Mouse (Mus musculus): ENCODE measurements at regions not wholly inside any gene's neighbourhood (a gene's known extent, or its start where the extent isn't known, plus 50 kb on each side); places are given as distances from the start of the nearest gene placed in this dataset.

DNA sequence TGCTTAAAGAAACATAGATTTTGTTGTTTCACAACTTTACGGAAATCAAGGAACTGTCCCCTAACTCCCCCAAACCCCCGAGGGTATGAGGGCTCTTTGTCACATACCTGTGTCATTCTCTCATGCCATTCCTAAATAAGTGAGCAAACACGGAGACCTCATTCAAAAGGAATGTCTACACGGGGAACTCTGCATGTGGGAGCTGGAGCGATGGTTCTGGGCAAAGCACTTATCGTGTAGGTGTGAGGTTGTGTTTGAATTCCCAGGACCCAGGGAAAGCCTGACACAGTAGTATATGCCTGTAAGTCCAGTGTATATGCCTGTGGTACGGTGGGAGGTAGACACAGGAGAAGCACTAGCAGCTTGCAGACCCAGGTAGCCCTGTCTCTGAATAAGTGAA is 107.6 kb upstream of the Igfbp7 start:
- Histone ChIP-seq H3K9ac (ENCODE audit: low read depth, low read length) (no peak overlapping the region), H3K27me3 (ENCODE audit: control insufficient read depth, insufficient read depth, low read length) (no peaks in the 10 kb centered on the region), H3K36me3 (ENCODE audit: control insufficient read depth, insufficient read depth, low read length) (no peaks in the 10 kb centered on the region), H3K4me1 (ENCODE audit: control insufficient read depth, insufficient read depth, low read length) (no peaks in the 10 kb centered on the region), H3K4me3 (no peak overlapping the region), H3K79me2 (replicated peaks; ENCODE audit: control insufficient read depth, insufficient read depth, low read length) (no peaks in the 10 kb centered on the region), H3K27ac (no peak overlapping the region)
- no peak for DNase-seq
- 53% methylated on average over 7 of the region's 7 CpGs for WGBS
- TF ChIP-seq POLR2A (IDR thresholded peaks at IDR 0.05; ENCODE audit: insufficient read depth, low read depth, low read length) (no peak), CTCF (IDR thresholded peaks at IDR 0.05) (no peak), EP300 (IDR thresholded peaks at IDR 0.05; ENCODE audit: insufficient read depth, low read depth, low read length) (no peak)
- intact Hi-C loops (cut with DNase I): no loop called here

DNA sequence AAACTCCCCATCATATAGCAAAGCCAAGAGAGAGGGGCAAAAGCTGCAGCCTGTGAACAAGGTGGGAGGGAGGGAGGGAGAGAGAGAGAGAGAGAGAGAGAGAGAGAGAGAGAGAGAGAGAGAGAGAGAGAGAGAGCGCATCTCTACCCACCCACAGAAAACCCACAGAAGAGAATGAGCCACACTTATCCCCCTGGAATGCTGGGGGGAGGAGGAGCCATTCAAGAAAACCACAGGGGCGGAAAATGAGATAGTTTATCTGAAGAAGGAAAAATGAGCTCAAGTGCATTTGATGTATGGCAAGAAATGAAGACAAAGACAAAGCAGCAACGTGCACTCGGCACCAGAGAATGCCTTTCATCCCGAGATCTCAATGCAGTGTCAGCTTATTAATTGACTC is 94.8 kb upstream of the Igfbp7 start:
- no peak overlapping the region for H3K4me3 ChIP-seq
- intact Hi-C loops (cut with DNase I): no loop called here
- H3K27ac ChIP-seq: no peak overlapping the region
- H3K9ac ChIP-seq (ENCODE audit: low read depth, low read length): no peak overlapping the region
- no peaks in the 10 kb centered on the region for H3K36me3 ChIP-seq (ENCODE audit: control insufficient read depth, insufficient read depth, low read length)
- H3K79me2 ChIP-seq (replicated peaks; ENCODE audit: control insufficient read depth, insufficient read depth, low read length): no peaks in the 10 kb centered on the region
- no peaks in the 10 kb centered on the region for H3K4me1 ChIP-seq (ENCODE audit: control insufficient read depth, insufficient read depth, low read length)
- DNase-seq: no peak
- H3K27me3 ChIP-seq (ENCODE audit: control insufficient read depth, insufficient read depth, low read length): no peaks in the 10 kb centered on the region
- TF ChIP-seq POLR2A (IDR thresholded peaks at IDR 0.05; ENCODE audit: insufficient read depth, low read depth, low read length): no peak
- TF ChIP-seq CTCF (IDR thresholded peaks at IDR 0.05): no peak
- no peak for TF ChIP-seq EP300 (IDR thresholded peaks at IDR 0.05; ENCODE audit: insufficient read depth, low read depth, low read length)
- 42% methylated on average over 5 of the region's 5 CpGs for WGBS

DNA sequence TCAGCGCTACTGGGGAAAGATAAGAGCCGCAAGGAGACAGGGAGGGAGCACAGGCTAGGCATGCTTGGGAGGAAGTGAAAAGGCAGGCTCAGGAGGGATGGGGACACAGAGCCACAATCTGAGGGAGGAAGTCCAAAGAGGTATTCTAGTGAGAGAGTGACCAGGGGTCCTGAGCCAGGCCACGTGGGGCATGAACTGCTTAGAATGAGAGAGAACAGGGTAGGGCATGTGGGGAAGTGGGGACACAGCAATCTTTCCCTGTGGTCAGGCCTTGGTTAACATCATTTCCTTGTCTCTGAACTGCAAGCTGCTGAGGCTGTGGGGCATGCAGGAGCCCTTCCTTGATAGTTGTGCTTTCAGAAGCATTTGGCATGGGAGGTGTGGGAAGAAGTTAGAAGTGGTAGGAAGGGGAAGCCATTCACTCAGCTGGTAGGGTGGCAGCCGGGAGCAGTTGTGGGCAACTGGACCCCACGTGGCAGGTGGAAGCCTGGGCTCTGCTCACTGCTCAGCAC is 92.2 kb upstream of the Igfbp7 start:
- intact Hi-C loops (cut with DNase I): no loop called here
- no peaks in the 10 kb centered on the region for H3K27me3 ChIP-seq (ENCODE audit: control insufficient read depth, insufficient read depth, low read length)
- no peaks in the 10 kb centered on the region for H3K36me3 ChIP-seq (ENCODE audit: control insufficient read depth, insufficient read depth, low read length)
- H3K4me1 ChIP-seq (ENCODE audit: control insufficient read depth, insufficient read depth, low read length): no peaks in the 10 kb centered on the region
- DNase-seq: no peak
- TF ChIP-seq CTCF (IDR thresholded peaks at IDR 0.05) (no peak), EP300 (IDR thresholded peaks at IDR 0.05; ENCODE audit: insufficient read depth, low read depth, low read length) (no peak), POLR2A (IDR thresholded peaks at IDR 0.05; ENCODE audit: insufficient read depth, low read depth, low read length) (no peak)
- H3K9ac ChIP-seq (ENCODE audit: low read depth, low read length): no peak overlapping the region
- 46% methylated on average over 5 of the region's 5 CpGs for WGBS
- H3K4me3 ChIP-seq: no peak overlapping the region
- H3K27ac ChIP-seq: no peak overlapping the region
- no peaks in the 10 kb centered on the region for H3K79me2 ChIP-seq (replicated peaks; ENCODE audit: control insufficient read depth, insufficient read depth, low read length)

DNA sequence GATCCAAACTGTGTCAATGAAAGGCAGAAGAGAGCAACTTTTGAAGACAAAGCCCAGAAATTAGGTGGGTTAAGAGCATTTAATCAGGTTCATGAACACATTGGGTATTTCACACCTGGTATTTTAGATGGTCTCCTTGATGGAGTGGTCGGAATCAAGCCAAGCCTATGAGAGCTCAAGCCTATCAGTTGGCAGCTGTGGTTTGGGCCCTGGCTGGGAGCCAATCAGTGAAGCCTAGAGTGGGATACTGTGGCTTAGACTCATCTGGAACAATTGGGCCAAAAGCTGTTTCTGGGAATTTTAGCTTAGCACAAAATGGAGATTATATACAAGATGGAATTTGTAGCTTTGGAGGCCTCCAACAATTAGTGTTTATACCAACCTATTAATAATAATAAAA is 86.8 kb upstream of the Igfbp7 start:
- H3K27me3 ChIP-seq (ENCODE audit: control insufficient read depth, insufficient read depth, low read length): no peaks in the 10 kb centered on the region
- H3K9ac ChIP-seq (ENCODE audit: low read depth, low read length): no peak overlapping the region
- no peaks in the 10 kb centered on the region for H3K36me3 ChIP-seq (ENCODE audit: control insufficient read depth, insufficient read depth, low read length)
- no peaks in the 10 kb centered on the region for H3K4me1 ChIP-seq (ENCODE audit: control insufficient read depth, insufficient read depth, low read length)
- intact Hi-C loops (cut with DNase I): no loop called here
- no peak for DNase-seq
- TF ChIP-seq EP300 (IDR thresholded peaks at IDR 0.05; ENCODE audit: insufficient read depth, low read depth, low read length): no peak
- no peak for TF ChIP-seq POLR2A (IDR thresholded peaks at IDR 0.05; ENCODE audit: insufficient read depth, low read depth, low read length)
- no peak for TF ChIP-seq CTCF (IDR thresholded peaks at IDR 0.05)
- H3K27ac ChIP-seq: no peak overlapping the region
- 32% methylated on average over 1 of the region's 1 CpGs for WGBS
- H3K79me2 ChIP-seq (replicated peaks; ENCODE audit: control insufficient read depth, insufficient read depth, low read length): no peaks in the 10 kb centered on the region
- H3K4me3 ChIP-seq: no peak overlapping the region

DNA sequence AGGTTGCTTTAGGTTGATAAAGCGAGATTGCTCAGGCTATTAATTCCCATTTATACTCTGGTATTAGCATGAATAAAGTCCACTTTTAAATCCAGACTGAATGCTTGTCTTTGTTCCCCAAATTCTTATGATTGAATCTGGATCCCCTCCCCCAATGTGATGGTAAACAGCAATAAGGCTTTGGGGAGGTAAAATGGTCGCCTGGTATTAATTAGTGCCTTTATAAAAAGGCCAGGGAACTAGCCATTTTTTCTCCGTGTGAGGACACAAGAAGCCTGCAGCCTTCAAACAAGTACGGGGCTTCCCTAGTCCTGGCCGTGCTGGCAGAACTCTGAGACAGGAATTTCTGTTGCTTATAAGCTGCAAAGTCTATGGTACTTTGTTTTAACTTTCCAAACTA is 81.1 kb upstream of the Igfbp7 start:
- WGBS: 83% methylated on average over 5 of the region's 5 CpGs
- Histone ChIP-seq H3K4me1 (ENCODE audit: control insufficient read depth, insufficient read depth, low read length) (no peaks in the 10 kb centered on the region), H3K4me3 (no peak overlapping the region), H3K36me3 (ENCODE audit: control insufficient read depth, insufficient read depth, low read length) (no peaks in the 10 kb centered on the region), H3K27ac (no peak overlapping the region), H3K27me3 (ENCODE audit: control insufficient read depth, insufficient read depth, low read length) (no peaks in the 10 kb centered on the region; the same call in 1 of the 2 replicates), H3K79me2 (replicated peaks; ENCODE audit: control insufficient read depth, insufficient read depth, low read length) (no peaks in the 10 kb centered on the region), H3K9ac (ENCODE audit: low read depth, low read length) (no peak overlapping the region)
- intact Hi-C loops (cut with DNase I): no loop called here
- no peak for DNase-seq
- no peak for TF ChIP-seq CTCF (IDR thresholded peaks at IDR 0.05)
- TF ChIP-seq EP300 (IDR thresholded peaks at IDR 0.05; ENCODE audit: insufficient read depth, low read depth, low read length): no peak
- no peak for TF ChIP-seq POLR2A (IDR thresholded peaks at IDR 0.05; ENCODE audit: insufficient read depth, low read depth, low read length)

DNA sequence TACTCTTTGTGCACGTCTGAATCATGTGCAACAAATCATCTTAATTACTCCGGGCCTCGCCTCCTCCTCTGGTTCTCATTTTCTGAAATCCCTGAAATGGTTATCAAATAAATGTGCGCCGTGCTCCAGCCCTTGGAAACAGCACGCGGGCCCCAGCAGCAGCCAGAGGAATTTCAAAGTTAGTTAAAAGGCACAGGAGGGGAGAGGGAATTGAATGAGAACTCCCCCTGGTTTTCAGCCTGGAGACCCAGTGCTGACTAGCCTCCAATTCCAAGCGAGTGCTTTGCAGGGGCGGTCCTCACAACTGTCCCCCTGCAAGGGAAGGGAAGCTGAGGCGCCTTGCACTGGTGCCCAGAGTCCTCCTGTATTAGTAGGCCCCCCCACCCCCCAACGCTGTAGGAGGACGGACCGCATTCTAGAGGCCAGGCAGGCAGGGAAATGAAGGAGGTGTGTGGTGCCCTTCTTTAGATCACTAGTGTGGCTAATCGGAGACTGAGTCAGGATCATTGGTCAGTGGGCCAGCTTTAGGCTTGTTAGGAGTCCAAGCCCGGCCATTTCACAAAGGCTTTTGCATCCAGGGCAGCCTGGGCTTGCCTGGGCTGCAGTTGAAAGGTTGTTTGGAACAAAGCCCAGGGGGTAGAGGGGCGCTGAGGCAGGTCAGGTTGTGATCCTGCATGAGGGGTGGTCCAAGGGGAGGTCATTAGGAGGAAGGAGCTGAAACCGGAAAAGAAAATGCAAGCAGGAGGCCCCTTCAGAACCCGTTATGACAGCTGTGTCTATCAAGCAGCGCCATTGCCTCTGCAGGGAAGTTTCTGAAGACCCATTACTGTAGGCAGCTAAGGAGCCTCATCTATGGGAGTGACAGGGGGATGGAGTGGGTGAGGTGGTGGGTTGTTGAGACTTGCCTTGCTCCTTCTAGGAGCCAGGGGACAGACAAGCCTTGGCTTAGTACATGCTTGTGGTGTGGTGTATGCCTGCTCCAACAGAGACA is 80.3 kb upstream of the Igfbp7 start:
- peak in 1 of 2 experiments; percentile 8 for DNase-seq
- Histone ChIP-seq H3K27me3 (ENCODE audit: control insufficient read depth, insufficient read depth, low read length) (no peaks in the 10 kb centered on the region; the same call in 1 of the 2 replicates), H3K36me3 (ENCODE audit: control insufficient read depth, insufficient read depth, low read length) (no peaks in the 10 kb centered on the region), H3K4me3 (no peak overlapping the region), H3K79me2 (replicated peaks; ENCODE audit: control insufficient read depth, insufficient read depth, low read length) (no peaks in the 10 kb centered on the region), H3K27ac (no peak overlapping the region), H3K9ac (ENCODE audit: low read depth, low read length) (no peak overlapping the region), H3K4me1 (ENCODE audit: control insufficient read depth, insufficient read depth, low read length) (no peaks in the 10 kb centered on the region)
- intact Hi-C loops (cut with DNase I): no loop called here
- TF ChIP-seq EP300 (IDR thresholded peaks at IDR 0.05; ENCODE audit: insufficient read depth, low read depth, low read length) (no peak), POLR2A (IDR thresholded peaks at IDR 0.05; ENCODE audit: insufficient read depth, low read depth, low read length) (no peak), CTCF (IDR thresholded peaks at IDR 0.05) (no peak)
- WGBS: 28% methylated on average over 19 of the region's 19 CpGs

All from heart, adult 2 months (tissue).